29 mouse cellular contexts compared by ENCODE assay signal in genomic region chr15:61345101-61345500, GRCm38 (mm10).
DNase-seq lines count a peak whose midpoint lies in the region; ATAC-seq and TF ChIP-seq lines count a peak whose summit lies in the region.
"Had no signal": no experiment of that assay in that cellular context is flagged by ENCODE, and none has a peak within 500 bp of the region (broad histone marks: within the 10 kb centered on the region; RNA-seq: fewer than 3 reads in every experiment).

No protein-coding gene starts in this region.

- 0 out of 2 replicates have a peak, but pooled peaks cover 7% of the 10 kb centered on the region for H3K4me1 ChIP-seq in kidney, embryonic 15.5 days
- H3K4me1 ChIP-seq in forebrain, embryonic 12.5 days: no peaks in the 10 kb centered on the region; the same call in 1 of the 2 replicates
- peaks cover 3% of the 10 kb centered on the region; the same call in 1 of the 2 replicates for H3K4me1 ChIP-seq in forebrain, embryonic 15.5 days
- H3K4me1 ChIP-seq in midbrain, postnatal 0 days (ENCODE audit: insufficient read depth, low read length): no peaks in the 10 kb centered on the region
- H3K4me1 ChIP-seq: embryonic facial prominence, embryonic 10.5 days; embryonic facial prominence, embryonic 13.5 days; heart, embryonic 10.5 days; hindbrain, embryonic 12.5 days; hindbrain, embryonic 15.5 days had no signal

- no peaks in the 10 kb centered on the region for H3K36me3 ChIP-seq in kidney, embryonic 15.5 days
- no peaks in the 10 kb centered on the region for H3K36me3 ChIP-seq in forebrain, embryonic 12.5 days (replicated peaks)
- H3K36me3 ChIP-seq in forebrain, embryonic 15.5 days: no peaks in the 10 kb centered on the region
- H3K36me3 ChIP-seq in midbrain, postnatal 0 days (ENCODE audit: insufficient read depth, low read length): no peaks in the 10 kb centered on the region
- H3K36me3 ChIP-seq: embryonic facial prominence, embryonic 10.5 days; embryonic facial prominence, embryonic 13.5 days; G1E; heart, embryonic 10.5 days; heart, embryonic 13.5 days; hindbrain, embryonic 12.5 days; hindbrain, embryonic 15.5 days had no signal

- 0 out of 2 replicates have a peak, but pooled peaks cover 3% of the 10 kb centered on the region for H3K9me3 ChIP-seq in kidney, embryonic 15.5 days (replicated peaks)
- H3K9me3 ChIP-seq in forebrain, embryonic 12.5 days: no peaks in the 10 kb centered on the region
- no peaks in the 10 kb centered on the region for H3K9me3 ChIP-seq in forebrain, embryonic 15.5 days
- no peaks in the 10 kb centered on the region for H3K9me3 ChIP-seq in midbrain, postnatal 0 days (ENCODE audit: low read length)
- H3K9me3 ChIP-seq: embryonic facial prominence, embryonic 10.5 days; embryonic facial prominence, embryonic 13.5 days; G1E; heart, embryonic 10.5 days; heart, embryonic 13.5 days; hindbrain, embryonic 12.5 days; hindbrain, embryonic 15.5 days had no signal

- H3K4me3 ChIP-seq in kidney, embryonic 15.5 days (replicated peaks): no peak overlapping the region
- no peak overlapping the region for H3K4me3 ChIP-seq in forebrain, embryonic 12.5 days (replicated peaks)
- H3K4me3 ChIP-seq in forebrain, embryonic 15.5 days: no peak overlapping the region
- H3K4me3 ChIP-seq in midbrain, postnatal 0 days (ENCODE audit: low read depth, low read length): no peak overlapping the region
- H3K4me3 ChIP-seq: embryonic facial prominence, embryonic 10.5 days; embryonic facial prominence, embryonic 13.5 days; erythroblast, embryonic 14.5 days; heart, adult 2 months; heart, embryonic 10.5 days; heart, embryonic 13.5 days; hindbrain, embryonic 12.5 days; hindbrain, embryonic 15.5 days had no signal

- H3K27ac ChIP-seq in kidney, embryonic 15.5 days: peak overlapping the region; percentile 24; the same call in 1 of the 2 replicates
- H3K27ac ChIP-seq in forebrain, embryonic 12.5 days: no peak overlapping the region
- H3K27ac ChIP-seq in forebrain, embryonic 15.5 days (replicated peaks): no peak overlapping the region
- no peak overlapping the region for H3K27ac ChIP-seq in midbrain, postnatal 0 days (ENCODE audit: low read depth, low read length)
- H3K27ac ChIP-seq: embryonic facial prominence, embryonic 10.5 days; embryonic facial prominence, embryonic 13.5 days; heart, adult 2 months; heart, embryonic 10.5 days; heart, embryonic 13.5 days; hindbrain, embryonic 12.5 days; hindbrain, embryonic 15.5 days had no signal

- no peak for DNase-seq in kidney, adult 8-10 months
- peak; percentile 5 for DNase-seq in brain, adult 2 months (ENCODE audit: low read depth, low spot score)
- DNase-seq in midbrain, postnatal 0 days (ENCODE audit: low spot score): no peak
- no peak for DNase-seq in frontal cortex, postnatal 36 days (ENCODE audit: low spot score in 2 of 2)
- DNase-seq in gastrocnemius, postnatal 14 days: no peak
- DNase-seq: adrenal gland, postnatal 10 days; adrenal gland, postnatal 36 days; B cell, adult 2 months; cerebellum, adult 11-12 months; cerebellum, adult 8-10 months; cerebellum, postnatal 10 days; cerebellum, postnatal 36 days; embryo, embryonic 11 days; gastrocnemius, postnatal 36 days; heart, adult 2 months had no signal

- H3K27me3 ChIP-seq in kidney, embryonic 15.5 days: no peaks in the 10 kb centered on the region
- no peaks in the 10 kb centered on the region for H3K27me3 ChIP-seq in forebrain, embryonic 12.5 days
- H3K27me3 ChIP-seq in forebrain, embryonic 15.5 days: no peaks in the 10 kb centered on the region
- no peaks in the 10 kb centered on the region for H3K27me3 ChIP-seq in midbrain, postnatal 0 days (ENCODE audit: insufficient read depth, low read length)
- H3K27me3 ChIP-seq: CH12.LX; embryonic facial prominence, embryonic 13.5 days; heart, embryonic 13.5 days; hindbrain, embryonic 12.5 days; hindbrain, embryonic 15.5 days; Patski had no signal

- intact Hi-C loops in gastrocnemius, postnatal 14 days (cut with DNase I; ENCODE audit: low total_unique reads): no loop called here

- ATAC-seq in kidney, embryonic 15.5 days (replicated peaks; ENCODE audit: low FRiP score): no peak
- peak; percentile 49; the same call in 1 of the 2 replicates for ATAC-seq in forebrain, embryonic 12.5 days (ENCODE audit: low FRiP score)
- ATAC-seq in forebrain, embryonic 15.5 days (replicated peaks): 0 out of 2 replicates have a peak, but pooled peaks have one; percentile 13
- ATAC-seq in midbrain, postnatal 0 days (ENCODE audit: low FRiP score): no peak
- ATAC-seq: intestine, postnatal 0 days; Patski had no signal

- no peak for TF ChIP-seq CTCF in midbrain, postnatal 0 days (IDR thresholded peaks at IDR 0.05)

- 53% methylated on average over 4 of the region's 4 CpGs for WGBS in kidney, embryonic 15.5 days
- 13% methylated on average over 4 of the region's 4 CpGs for WGBS in forebrain, embryonic 12.5 days
- 4% methylated on average over 4 of the region's 4 CpGs for WGBS in forebrain, embryonic 15.5 days
- WGBS in midbrain, postnatal 0 days: 55% methylated on average over 4 of the region's 4 CpGs

- H3K9ac ChIP-seq in kidney, embryonic 15.5 days: no peak overlapping the region
- no peak overlapping the region for H3K9ac ChIP-seq in forebrain, embryonic 12.5 days
- no peak overlapping the region for H3K9ac ChIP-seq in forebrain, embryonic 15.5 days (replicated peaks)
- no peak overlapping the region for H3K9ac ChIP-seq in midbrain, postnatal 0 days (replicated peaks; ENCODE audit: low read length, poor library complexity, severe bottlenecking)
- H3K9ac ChIP-seq: embryonic facial prominence, embryonic 13.5 days; heart, embryonic 13.5 days; hindbrain, embryonic 12.5 days; hindbrain, embryonic 15.5 days had no signal

- no peak overlapping the region for H3K4me2 ChIP-seq in kidney, embryonic 15.5 days
- no peak overlapping the region for H3K4me2 ChIP-seq in forebrain, embryonic 12.5 days
- H3K4me2 ChIP-seq in forebrain, embryonic 15.5 days (replicated peaks): no peak overlapping the region
- H3K4me2 ChIP-seq in midbrain, postnatal 0 days (ENCODE audit: low read depth, low read length, poor library complexity, severe bottlenecking): no peak overlapping the region
- H3K4me2 ChIP-seq: embryonic facial prominence, embryonic 13.5 days; heart, embryonic 13.5 days; hindbrain, embryonic 12.5 days; hindbrain, embryonic 15.5 days had no signal

Comparison
In these comparisons a context has a peak if more than half of its experiments do, and no peak if none do; other contexts are left out.
1. ATAC-seq: peak in forebrain, embryonic 12.5 days (single experiment) and forebrain, embryonic 15.5 days (single experiment); none in kidney, embryonic 15.5 days (single experiment) and midbrain, postnatal 0 days (single experiment).